Mouse (Mus musculus) brain, embryonic 14.5 days (tissue): ENCODE measurements around the gene Dock4. TPM values are rescaled to one million over a fixed set of nuclear protein-coding genes. Genes with fewer than 3 reads are reported as not detected.
"Not testable (repeated sequence)": the region's sequence is repeated elsewhere in the genome, so short reads cannot be mapped to it uniquely, and the experiment has no call there.

ENCODE experiments used
- DNase-seq: peaks from one replicate; pipeline ENCODE4 v3.0.0-alpha.2; 2011; ENCODE audit warnings: low read depth
- CTCF ChIP-seq: fragments of 200-500 bp; IDR thresholded peaks from 2 replicates; pipeline ENCODE4 v1.5.1; 2012; ENCODE audit warnings: inconsistent platforms, mild to moderate bottlenecking, moderate library complexity, borderline replicate concordance; ENCODE audit not compliant: insufficient read depth, insufficient read length; ENCODE audit errors: extremely low read depth
- POLR2A ChIP-seq: fragments of 200-500 bp; IDR thresholded peaks from 2 replicates; pipeline ENCODE4 v1.6.1; 2012; ENCODE audit warnings: mild to moderate bottlenecking, inconsistent platforms, borderline replicate concordance; ENCODE audit not compliant: poor library complexity, insufficient read depth, insufficient read length, severe bottlenecking; ENCODE audit errors: extremely low read depth
- polyA plus RNA-seq: library from polyadenylated mRNA; depleted of rRNA; stranded (reverse); fragments of >200 nt; gene quantifications from 2 replicates; pipeline ENCODE4 v1.2.3, GENCODE M21; 2012

The Dock4 gene
- polyA plus RNA-seq, 1 experiment, result 29.5 TPM

- TF ChIP-seq CTCF, result no peak
- TF ChIP-seq POLR2A, result no peak
- no peak for DNase-seq
Measured at GRCm38 (mm10) chr12:40844324-40844723, 398.6 kb downstream of the Dock4 start.

- DNase-seq, result no peak
- TF ChIP-seq CTCF, result no peak
- TF ChIP-seq POLR2A, result no peak
Measured at GRCm38 (mm10) chr12:40854705-40855367, 409.1 kb downstream of the Dock4 start.

- TF ChIP-seq CTCF (no peak), POLR2A (no peak)
- no peak for DNase-seq
Measured at GRCm38 (mm10) chr12:40857466-40857865, 411.7 kb downstream of the Dock4 start.

- DNase-seq, result not testable (repeated sequence)
Measured at GRCm38 (mm10) chr12:40858763-40859162, 413.0 kb downstream of the Dock4 start.

GRCm38 (mm10) chr12:40870387-40870786 is 424.6 kb downstream of the Dock4 start:
- no peak for TF ChIP-seq POLR2A
- DNase-seq, result no peak

DNA sequence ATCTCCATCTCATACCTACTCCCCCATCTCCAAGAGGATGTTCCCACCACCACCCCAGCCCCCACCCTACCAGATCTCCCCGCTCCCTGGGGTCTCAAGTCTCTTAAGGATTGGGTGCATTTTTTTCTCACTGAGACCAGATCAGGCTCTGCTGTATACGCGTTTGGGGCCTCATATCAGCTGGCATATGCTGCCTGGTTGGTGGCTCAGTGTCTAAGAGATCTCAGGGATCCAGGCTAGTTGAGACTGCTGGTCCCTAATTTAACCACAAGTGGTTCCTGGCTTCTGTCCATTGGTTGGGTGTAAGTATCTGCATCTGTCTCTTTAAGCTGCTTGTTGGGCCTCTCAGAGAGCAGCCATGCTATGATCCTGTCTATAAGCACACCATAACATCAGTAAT is 427.0 kb downstream of the Dock4 start:
- DNase-seq, result no peak
- TF ChIP-seq CTCF (no peak), POLR2A (no peak)

- not testable (repeated sequence) for DNase-seq
Measured at GRCm38 (mm10) chr12:40873267-40873666, 427.5 kb downstream of the Dock4 start.

DNA sequence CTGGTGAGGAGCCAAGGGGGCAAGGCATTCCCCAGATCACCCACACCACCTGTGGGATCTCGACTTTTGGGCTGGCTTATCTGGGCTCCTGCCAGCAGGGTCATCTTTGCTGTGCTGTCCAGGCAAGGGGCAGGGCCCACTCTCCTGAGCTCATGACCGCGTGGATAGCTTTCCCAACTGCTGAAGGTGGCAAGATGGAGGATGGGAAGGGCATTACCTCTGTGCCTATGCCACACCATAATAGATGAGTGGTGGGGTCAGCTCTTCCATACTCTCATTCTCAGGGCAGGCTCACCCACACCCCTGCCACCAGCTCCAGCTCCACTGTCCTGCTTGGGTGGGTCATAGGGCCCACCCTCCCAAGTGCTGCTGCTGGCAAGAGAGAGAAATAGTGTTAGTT is 439.2 kb downstream of the Dock4 start:
- TF ChIP-seq POLR2A, result no peak
- no peak for TF ChIP-seq CTCF
- no peak for DNase-seq

GRCm38 (mm10) chr12:40885377-40885776 is 439.6 kb downstream of the Dock4 start:
- TF ChIP-seq POLR2A (no peak), CTCF (no peak)
- DNase-seq, result no peak

GRCm38 (mm10) chr12:40887496-40887895 is 441.7 kb downstream of the Dock4 start:
- TF ChIP-seq CTCF, result no peak
- TF ChIP-seq POLR2A, result no peak
- no peak for DNase-seq

- DNase-seq, result no peak
- TF ChIP-seq POLR2A, result no peak
- no peak for TF ChIP-seq CTCF
Measured at GRCm38 (mm10) chr12:40888261-40888791, 442.6 kb downstream of the Dock4 start.

DNA sequence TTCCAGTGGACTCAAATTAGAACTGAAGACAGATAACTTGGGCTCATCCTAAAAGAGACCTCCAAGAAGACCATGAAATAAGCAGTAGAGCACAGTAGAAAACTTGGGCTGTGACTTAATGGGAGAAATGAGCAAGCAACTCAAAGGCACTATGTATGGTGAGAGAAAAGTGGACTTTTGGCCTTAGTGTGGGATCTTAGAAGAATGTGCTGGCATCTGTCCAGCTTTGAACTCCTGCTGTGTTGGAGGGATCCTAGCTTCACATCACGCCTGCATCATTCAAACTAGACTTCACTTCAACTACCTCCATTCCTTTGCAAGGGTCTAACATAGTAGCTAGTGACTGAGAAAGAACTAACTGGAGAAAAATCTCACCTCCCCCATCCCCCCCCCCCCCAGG is 443.1 kb downstream of the Dock4 start:
- DNase-seq, result no peak
- TF ChIP-seq POLR2A (no peak), CTCF (no peak)

DNA sequence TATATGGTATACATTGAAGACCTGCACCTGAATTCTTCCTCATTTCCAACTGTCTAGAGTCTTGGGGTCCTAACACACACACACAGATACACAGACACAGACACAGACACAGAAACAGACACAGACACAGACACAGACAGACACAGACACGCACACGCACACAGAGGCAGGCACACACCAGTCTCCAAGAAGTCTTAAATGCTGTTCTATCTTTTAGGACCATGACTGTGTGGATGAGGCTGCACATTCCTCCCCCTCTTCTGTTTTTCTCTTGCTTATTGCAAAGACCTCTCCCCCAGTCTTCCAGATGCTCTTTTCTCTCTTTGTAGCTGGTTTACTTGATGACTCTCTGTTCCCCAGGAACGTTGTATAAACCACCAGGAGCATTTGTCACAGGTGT is 443.8 kb downstream of the Dock4 start:
- DNase-seq, result no peak
- no peak for TF ChIP-seq POLR2A
- TF ChIP-seq CTCF, result no peak

DNA sequence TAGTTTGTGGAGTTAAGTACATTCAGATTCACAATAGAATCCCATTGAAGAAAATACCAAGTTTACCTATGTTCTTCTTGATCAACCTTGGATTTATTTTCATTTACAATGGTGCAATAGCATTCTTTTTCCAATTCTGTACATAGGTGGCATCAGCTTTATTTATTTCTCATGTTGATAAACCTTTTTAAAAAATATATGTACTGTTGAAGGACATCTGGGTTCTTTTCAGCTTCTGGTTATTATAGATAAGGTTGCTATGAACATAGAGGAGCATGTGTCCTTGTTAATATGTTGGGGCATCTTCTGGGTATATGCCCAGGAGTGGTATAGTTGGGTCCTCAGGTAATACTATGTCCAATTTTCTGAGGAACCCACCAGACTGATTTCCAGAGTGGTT is 445.4 kb downstream of the Dock4 start:
- DNase-seq, result no peak
- TF ChIP-seq POLR2A (no peak), CTCF (no peak)
